Mouse (Mus musculus): ENCODE measurements around the gene Asap2. TPM values are rescaled to one million over a fixed set of nuclear protein-coding genes. Genes with fewer than 3 reads are reported as not detected.

The Asap2 gene
- polyA plus RNA-seq, 1 experiment: 0.01 TPM

DNA sequence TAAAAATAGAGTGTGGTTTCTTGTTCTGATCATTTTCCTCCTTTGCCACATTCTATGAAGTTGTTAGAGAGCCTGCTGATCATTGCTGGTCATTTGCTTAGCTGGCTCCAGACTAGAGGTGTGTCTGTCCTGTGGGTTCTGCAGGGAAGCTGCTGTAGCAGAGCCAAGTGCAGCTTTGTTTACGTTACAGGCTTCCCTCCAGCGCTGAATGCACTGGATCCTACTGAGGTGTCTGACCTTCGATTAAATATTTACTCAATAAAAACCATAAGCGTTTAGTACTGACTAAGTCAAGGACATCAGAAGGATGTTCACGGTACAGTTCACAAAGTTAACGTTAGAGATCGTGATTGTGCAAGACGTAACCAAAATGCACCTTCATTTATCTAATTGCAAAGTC lies 311.7 kb downstream of the Asap2 start:
- H3K4me3 ChIP-seq (replicated peaks): no peak overlapping the region
- peaks cover 77% of the 10 kb centered on the region for H3K36me3 ChIP-seq (ENCODE audit: control insufficient read depth)
- no peaks in the 10 kb centered on the region for H3K9me3 ChIP-seq (ENCODE audit: control insufficient read depth, low read length)
- no peak for TF ChIP-seq TAL1 (IDR thresholded peaks at IDR 0.05; ENCODE audit: low read length)
- no peak for TF ChIP-seq GATA1 (IDR thresholded peaks at IDR 0.05; ENCODE audit: low read length)
- no peaks in the 10 kb centered on the region for H3K27me3 ChIP-seq (ENCODE audit: control insufficient read depth)
- peaks cover 2% of the 10 kb centered on the region for H3K4me1 ChIP-seq (ENCODE audit: control insufficient read depth)

GRCm38 (mm10) chr12:21302361-21302783 lies 312.1 kb downstream of the Asap2 start:
- Histone ChIP-seq H3K4me3 (replicated peaks) (no peak overlapping the region), H3K27me3 (ENCODE audit: control insufficient read depth) (no peaks in the 10 kb centered on the region), H3K36me3 (ENCODE audit: control insufficient read depth) (peaks cover 76% of the 10 kb centered on the region), H3K9me3 (ENCODE audit: control insufficient read depth, low read length) (no peaks in the 10 kb centered on the region), H3K4me1 (ENCODE audit: control insufficient read depth) (peaks cover 2% of the 10 kb centered on the region)
- no peak for TF ChIP-seq GATA1 (IDR thresholded peaks at IDR 0.05; ENCODE audit: low read length)
- TF ChIP-seq TAL1 (IDR thresholded peaks at IDR 0.05; ENCODE audit: low read length): no peak

DNA sequence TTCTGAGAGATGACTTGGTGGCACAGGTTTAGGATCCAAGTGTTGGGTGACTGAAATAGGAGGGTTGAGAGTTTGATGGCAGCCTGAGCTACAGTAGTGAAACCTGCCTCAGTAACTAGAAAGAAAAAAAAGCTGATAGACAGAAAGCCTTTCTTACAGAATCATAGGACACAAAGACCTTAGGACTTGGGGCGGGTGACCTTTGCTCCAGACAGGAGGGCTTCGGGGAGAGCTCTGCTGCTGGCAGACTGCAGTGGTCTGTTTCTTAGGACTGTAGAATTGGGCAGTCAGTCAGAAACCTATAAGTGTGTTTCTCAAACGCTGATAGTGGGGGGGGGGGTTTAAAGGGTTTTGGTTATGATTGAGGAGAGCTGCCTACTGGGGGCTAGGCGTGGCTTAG lies 315.5 kb downstream of the Asap2 start:
- no peaks in the 10 kb centered on the region for H3K27me3 ChIP-seq (ENCODE audit: control insufficient read depth)
- H3K4me3 ChIP-seq (replicated peaks): no peak overlapping the region
- TF ChIP-seq GATA1 (IDR thresholded peaks at IDR 0.05; ENCODE audit: low read length): no peak
- TF ChIP-seq TAL1 (IDR thresholded peaks at IDR 0.05; ENCODE audit: low read length): no peak
- peaks cover 2% of the 10 kb centered on the region for H3K4me1 ChIP-seq (ENCODE audit: control insufficient read depth)
- peaks cover 81% of the 10 kb centered on the region for H3K36me3 ChIP-seq (ENCODE audit: control insufficient read depth)
- no peaks in the 10 kb centered on the region for H3K9me3 ChIP-seq (ENCODE audit: control insufficient read depth, low read length)

DNA sequence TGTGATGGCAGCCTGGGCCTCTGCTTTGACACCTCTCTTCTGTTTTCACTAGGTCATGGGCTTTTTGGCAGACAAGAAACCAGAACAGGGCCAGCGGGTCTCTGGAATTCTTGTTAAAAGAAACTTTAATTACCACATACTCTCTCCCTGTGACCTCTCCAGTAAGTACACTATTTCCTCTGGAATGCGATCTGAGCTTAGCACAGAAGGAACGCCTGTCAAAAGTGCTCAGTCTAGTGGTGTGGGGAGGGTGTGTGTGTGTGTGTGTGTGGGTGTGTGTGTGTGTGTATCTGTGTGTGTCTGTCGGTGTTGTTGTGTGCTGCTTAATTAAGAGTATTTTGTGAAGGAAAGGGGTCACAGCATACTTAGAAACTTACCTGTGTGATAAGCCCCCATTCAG lies 316.5 kb downstream of the Asap2 start:
- TF ChIP-seq TAL1 (IDR thresholded peaks at IDR 0.05; ENCODE audit: low read length) (no peak), GATA1 (IDR thresholded peaks at IDR 0.05; ENCODE audit: low read length) (no peak)
- H3K36me3 ChIP-seq (ENCODE audit: control insufficient read depth): peaks cover 83% of the 10 kb centered on the region
- H3K4me3 ChIP-seq (replicated peaks): no peak overlapping the region
- H3K4me1 ChIP-seq (ENCODE audit: control insufficient read depth): no peaks in the 10 kb centered on the region
- no peaks in the 10 kb centered on the region for H3K27me3 ChIP-seq (ENCODE audit: control insufficient read depth)
- H3K9me3 ChIP-seq (ENCODE audit: control insufficient read depth, low read length): no peaks in the 10 kb centered on the region

- peaks cover 17% of the 10 kb centered on the region for H3K4me1 ChIP-seq (ENCODE audit: control insufficient read depth)
- H3K9me3 ChIP-seq (ENCODE audit: control insufficient read depth, low read length): no peaks in the 10 kb centered on the region
- TF ChIP-seq GATA1 (IDR thresholded peaks at IDR 0.05; ENCODE audit: low read length) (no peak), TAL1 (IDR thresholded peaks at IDR 0.05; ENCODE audit: low read length) (no peak)
- H3K4me3 ChIP-seq (replicated peaks): no peak overlapping the region
- no peaks in the 10 kb centered on the region for H3K27me3 ChIP-seq (ENCODE audit: control insufficient read depth)
- H3K36me3 ChIP-seq (ENCODE audit: control insufficient read depth): peaks cover 68% of the 10 kb centered on the region
Observed at GRCm38 (mm10) chr12:21312201-21312600, 321.9 kb downstream of the Asap2 start.

GRCm38 (mm10) chr12:21315923-21316868 lies 325.9 kb downstream of the Asap2 start, which contains the start of gene Iah1:
TSS of gene Iah1 (plus strand) at chr12:21316389.
- H3K4me3 ChIP-seq (replicated peaks): peak within 1 kb of the TSS; percentile 70
- no peaks in the 10 kb centered on the region for H3K27me3 ChIP-seq (ENCODE audit: control insufficient read depth)
- TF ChIP-seq GATA1 (IDR thresholded peaks at IDR 0.05; ENCODE audit: low read length) (no peak), TAL1 (IDR thresholded peaks at IDR 0.05; ENCODE audit: low read length) (no peak)
- peaks cover 19% of the 10 kb centered on the region for H3K4me1 ChIP-seq (ENCODE audit: control insufficient read depth)
- H3K36me3 ChIP-seq (ENCODE audit: control insufficient read depth): peaks cover 58% of the 10 kb centered on the region
- H3K9me3 ChIP-seq (ENCODE audit: control insufficient read depth, low read length): no peaks in the 10 kb centered on the region

GRCm38 (mm10) chr12:21316869-21317265 lies 326.6 kb downstream of the Asap2 start:
- Histone ChIP-seq H3K4me3 (replicated peaks) (peak overlapping the region; percentile 70), H3K9me3 (ENCODE audit: control insufficient read depth, low read length) (no peaks in the 10 kb centered on the region), H3K36me3 (ENCODE audit: control insufficient read depth) (peaks cover 58% of the 10 kb centered on the region), H3K4me1 (ENCODE audit: control insufficient read depth) (peaks cover 19% of the 10 kb centered on the region), H3K27me3 (ENCODE audit: control insufficient read depth) (no peaks in the 10 kb centered on the region)
- TF ChIP-seq TAL1 (IDR thresholded peaks at IDR 0.05; ENCODE audit: low read length) (no peak), GATA1 (IDR thresholded peaks at IDR 0.05; ENCODE audit: low read length) (no peak)

DNA sequence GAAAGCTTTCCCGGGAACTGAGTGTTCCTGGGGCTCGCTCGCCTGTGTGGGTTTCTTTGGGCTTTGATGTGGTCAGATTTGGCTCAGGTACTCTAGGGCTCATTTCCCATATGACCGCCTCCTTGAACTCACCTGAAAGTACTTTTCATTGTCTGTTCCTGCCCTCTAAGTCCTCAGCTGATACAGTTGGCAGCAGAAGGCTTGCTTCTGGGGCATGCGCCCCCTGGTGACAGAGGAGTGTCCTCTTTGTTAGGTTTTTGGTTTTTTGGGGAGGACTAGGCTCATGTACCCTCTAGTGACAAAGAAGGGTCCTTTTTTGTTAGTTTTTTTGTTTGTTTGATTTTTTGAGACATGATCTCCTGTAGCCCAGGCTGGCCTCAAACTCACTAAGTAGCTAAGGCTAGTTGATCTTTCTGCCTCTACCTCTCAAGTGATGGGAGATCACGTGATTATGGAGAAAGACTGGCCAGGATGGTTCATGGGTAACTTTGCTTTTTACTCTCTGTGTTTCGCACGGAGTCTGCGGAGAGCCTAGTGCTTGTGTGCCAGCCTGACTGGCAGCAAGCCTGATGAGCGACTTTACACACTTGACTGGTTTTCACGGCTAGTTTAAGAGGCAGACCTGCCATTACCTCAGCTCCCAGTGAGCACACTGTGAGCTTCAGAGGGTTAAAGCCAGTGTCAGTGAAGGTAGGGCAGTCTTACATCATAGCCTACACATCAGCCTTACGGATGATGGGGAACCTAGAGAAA lies 328.1 kb downstream of the Asap2 start:
- no peaks in the 10 kb centered on the region for H3K27me3 ChIP-seq (ENCODE audit: control insufficient read depth)
- TF ChIP-seq GATA1 (IDR thresholded peaks at IDR 0.05; ENCODE audit: low read length) (no peak), TAL1 (IDR thresholded peaks at IDR 0.05; ENCODE audit: low read length) (no peak)
- H3K9me3 ChIP-seq (ENCODE audit: control insufficient read depth, low read length): no peaks in the 10 kb centered on the region
- H3K4me1 ChIP-seq (ENCODE audit: control insufficient read depth): peaks cover 19% of the 10 kb centered on the region
- no peak overlapping the region for H3K4me3 ChIP-seq (replicated peaks)
- H3K36me3 ChIP-seq (ENCODE audit: control insufficient read depth): peaks cover 60% of the 10 kb centered on the region

Measured in erythroblast, embryonic 14.5 days (primary cell).